Mouse (Mus musculus): ENCODE data around the gene Eipr1.

DNA sequence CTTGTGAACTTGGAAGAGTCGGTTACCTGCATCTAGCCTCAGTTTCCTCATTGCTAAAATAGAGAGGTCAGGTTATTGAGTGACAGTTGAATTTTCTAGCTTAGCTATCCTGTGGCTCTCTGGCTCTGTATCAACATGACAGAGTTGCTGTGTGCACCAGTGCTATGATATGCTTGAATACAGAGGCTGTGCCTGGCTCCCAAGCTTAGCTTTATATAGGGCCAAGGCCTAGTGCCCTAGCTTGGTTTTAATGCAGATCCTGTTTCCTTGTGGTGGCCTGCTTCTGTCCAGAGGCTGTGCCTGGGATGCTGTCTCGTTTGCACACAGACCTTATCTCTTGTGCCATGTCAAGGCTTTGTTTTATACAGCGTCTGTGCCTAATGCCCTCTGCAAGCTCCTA, 66.3 kb downstream of the Eipr1 start:
- TF ChIP-seq ZC3H11A (IDR thresholded peaks at IDR 0.05; ENCODE audit: borderline replicate concordance, low read depth, low read length) (no peak), CHD2 (IDR thresholded peaks at IDR 0.05; ENCODE audit: low read depth, low read length) (no peak)
